Mouse (Mus musculus): Measurements from ENCODE around the gene Ifna1.
"Not testable (repeated sequence)": the region's sequence is repeated elsewhere in the genome, so short reads cannot be mapped to it uniquely, and the experiment has no call there.

Gene Ifna1

GRCm38 (mm10) chr4:88849698-88850097 is at the start of gene Ifna1:
Gene Ifna1 (plus strand): TSS chr4:88850087.
- DNase-seq (ENCODE audit: low spot score in 2 of 2), result no peak

- not testable (repeated sequence) for DNase-seq (ENCODE audit: low spot score in 2 of 2)
Observed at GRCm38 (mm10) chr4:88802954-88803353, 46.9 kb upstream of the Ifna1 start, which contains the start of gene Gm13287. Gene Gm13287 (plus strand): TSS chr4:88803254.

GRCm38 (mm10) chr4:88805231-88805630 is 44.7 kb upstream of the Ifna1 start, which contains the start of gene Gm13288:
Gene Gm13288 (plus strand): TSS chr4:88805531.
- not testable (repeated sequence) for DNase-seq (ENCODE audit: low spot score in 2 of 2)

- not testable (repeated sequence) for DNase-seq (ENCODE audit: low spot score in 2 of 2)
Observed at GRCm38 (mm10) chr4:88805761-88806160, 44.1 kb upstream of the Ifna1 start.

- DNase-seq (ENCODE audit: low spot score in 2 of 2), result no peak
Observed at GRCm38 (mm10) chr4:88815928-88816327, 34.0 kb upstream of the Ifna1 start, which contains the start of gene Ifna7. Gene Ifna7 (plus strand): TSS chr4:88816228.

- no peak for DNase-seq (ENCODE audit: low spot score in 2 of 2)
Observed at GRCm38 (mm10) chr4:88819659-88820058, 30.2 kb upstream of the Ifna1 start, which contains the start of gene Ifna11. Gene Ifna11 (plus strand): TSS chr4:88819959.

GRCm38 (mm10) chr4:88822995-88823394 is 26.9 kb upstream of the Ifna1 start:
- DNase-seq (ENCODE audit: low spot score in 2 of 2), result no peak

GRCm38 (mm10) chr4:88827116-88827515 is 22.8 kb upstream of the Ifna1 start, which contains the start of gene Ifna6:
Gene Ifna6 (plus strand): TSS chr4:88827416.
- not testable (repeated sequence) for DNase-seq (ENCODE audit: low spot score in 2 of 2)

GRCm38 (mm10) chr4:88830523-88830922 is 19.4 kb upstream of the Ifna1 start:
- no peak for DNase-seq (ENCODE audit: low spot score in 2 of 2)

GRCm38 (mm10) chr4:88835225-88835624 is 14.7 kb upstream of the Ifna1 start, which contains the start of gene Ifna5:
Gene Ifna5 (plus strand): TSS chr4:88835525.
- not testable (repeated sequence) for DNase-seq (ENCODE audit: low spot score in 2 of 2)

- no peak for DNase-seq (ENCODE audit: low spot score in 2 of 2)
Observed at GRCm38 (mm10) chr4:88838828-88839227, 11.1 kb upstream of the Ifna1 start.

- no peak for DNase-seq (ENCODE audit: low spot score in 2 of 2)
Observed at GRCm38 (mm10) chr4:88840058-88840457, 9.8 kb upstream of the Ifna1 start.

GRCm38 (mm10) chr4:88841438-88841911 is 8.4 kb upstream of the Ifna1 start, which contains the start of gene Ifna4:
Gene Ifna4 (plus strand): TSS chr4:88841861.
- DNase-seq (ENCODE audit: low spot score in 2 of 2), result no peak

- DNase-seq (ENCODE audit: low spot score in 2 of 2), result no peak
Observed at GRCm38 (mm10) chr4:88845334-88845733, 4.6 kb upstream of the Ifna1 start.

- DNase-seq (ENCODE audit: low spot score in 2 of 2), result no peak
Observed at GRCm38 (mm10) chr4:88851026-88851763, 1.3 kb downstream of the Ifna1 start.

- DNase-seq (ENCODE audit: low spot score in 2 of 2), result no peak
Observed at GRCm38 (mm10) chr4:88859214-88859613, 9.3 kb downstream of the Ifna1 start.

- no peak for DNase-seq (ENCODE audit: low spot score in 2 of 2)
Observed at GRCm38 (mm10) chr4:88863309-88863708, 13.4 kb downstream of the Ifna1 start.

GRCm38 (mm10) chr4:88864599-88864998 is 14.7 kb downstream of the Ifna1 start:
- peak in 1 of 2 experiments; percentile 20 for DNase-seq (ENCODE audit: low spot score in 2 of 2)

GRCm38 (mm10) chr4:88865011-88865569 is 15.2 kb downstream of the Ifna1 start:
- no peak for DNase-seq (ENCODE audit: low spot score in 2 of 2)

GRCm38 (mm10) chr4:88867366-88867925 is 17.6 kb downstream of the Ifna1 start:
- peak; percentile 55 to 69 for DNase-seq (ENCODE audit: low spot score in 2 of 2)

- DNase-seq (ENCODE audit: low spot score in 2 of 2), result no peak
Observed at GRCm38 (mm10) chr4:88867926-88868911, 18.3 kb downstream of the Ifna1 start.

Measured in spleen, postnatal 14 days (tissue).